Mouse (Mus musculus) testis, adult 2 months (tissue): ENCODE data around the gene Ltbp1. TPM values are rescaled to one million over a fixed set of nuclear protein-coding genes. Genes with fewer than 3 reads are reported as not detected.

Experiments
- H3K27ac ChIP-seq: fragments of 200-500 bp; 2 replicates; pipeline ENCODE4 v1.5.1; 2012; ENCODE audit warnings: low read depth, low read length; ENCODE audit not compliant: control insufficient read depth, insufficient read depth
- H3K27me3 ChIP-seq: fragments of 200-500 bp; 2 replicates; pipeline ENCODE4 v1.6.1; 2012; ENCODE audit warnings: mild to moderate bottlenecking, low read length, moderate library complexity; ENCODE audit not compliant: control insufficient read depth, insufficient read depth
- H3K36me3 ChIP-seq: fragments of 200-500 bp; 2 replicates; pipeline ENCODE4 v1.6.1; 2012; ENCODE audit warnings: mild to moderate bottlenecking, low read length; ENCODE audit not compliant: control insufficient read depth, insufficient read depth
- H3K4me1 ChIP-seq: fragments of 200-500 bp; 2 replicates; pipeline ENCODE4 v1.6.1; 2012; ENCODE audit warnings: low read length; ENCODE audit not compliant: control insufficient read depth, insufficient read depth
- H3K4me3 ChIP-seq: fragments of 200-500 bp; 2 replicates; pipeline ENCODE4 v1.5.1; 2012; ENCODE audit warnings: low read depth, mild to moderate bottlenecking, low read length, moderate library complexity, mixed read lengths; ENCODE audit not compliant: control insufficient read depth
- CTCF ChIP-seq: fragments of 200-500 bp; IDR thresholded peaks from 2 replicates; pipeline ENCODE4 v1.5.1; 2012; ENCODE audit warnings: low read depth, mild to moderate bottlenecking, inconsistent platforms, low read length, moderate library complexity; ENCODE audit not compliant: control insufficient read depth, insufficient read depth, insufficient replicate concordance
- POLR2A ChIP-seq: fragments of 200-500 bp; IDR thresholded peaks from 2 replicates; pipeline ENCODE4 v1.6.1; 2012; ENCODE audit warnings: low read depth, mild to moderate bottlenecking, inconsistent platforms, low read length, moderate library complexity; ENCODE audit not compliant: control insufficient read depth
- polyA plus RNA-seq: library from polyadenylated mRNA; depleted of rRNA; stranded (reverse); fragments of >200 nt; gene quantifications from 2 replicates; pipeline ENCODE4 v1.2.3, GENCODE M21; 2012

The Ltbp1 gene
- polyA plus RNA-seq, 1 experiment = 2.9 TPM

DNA sequence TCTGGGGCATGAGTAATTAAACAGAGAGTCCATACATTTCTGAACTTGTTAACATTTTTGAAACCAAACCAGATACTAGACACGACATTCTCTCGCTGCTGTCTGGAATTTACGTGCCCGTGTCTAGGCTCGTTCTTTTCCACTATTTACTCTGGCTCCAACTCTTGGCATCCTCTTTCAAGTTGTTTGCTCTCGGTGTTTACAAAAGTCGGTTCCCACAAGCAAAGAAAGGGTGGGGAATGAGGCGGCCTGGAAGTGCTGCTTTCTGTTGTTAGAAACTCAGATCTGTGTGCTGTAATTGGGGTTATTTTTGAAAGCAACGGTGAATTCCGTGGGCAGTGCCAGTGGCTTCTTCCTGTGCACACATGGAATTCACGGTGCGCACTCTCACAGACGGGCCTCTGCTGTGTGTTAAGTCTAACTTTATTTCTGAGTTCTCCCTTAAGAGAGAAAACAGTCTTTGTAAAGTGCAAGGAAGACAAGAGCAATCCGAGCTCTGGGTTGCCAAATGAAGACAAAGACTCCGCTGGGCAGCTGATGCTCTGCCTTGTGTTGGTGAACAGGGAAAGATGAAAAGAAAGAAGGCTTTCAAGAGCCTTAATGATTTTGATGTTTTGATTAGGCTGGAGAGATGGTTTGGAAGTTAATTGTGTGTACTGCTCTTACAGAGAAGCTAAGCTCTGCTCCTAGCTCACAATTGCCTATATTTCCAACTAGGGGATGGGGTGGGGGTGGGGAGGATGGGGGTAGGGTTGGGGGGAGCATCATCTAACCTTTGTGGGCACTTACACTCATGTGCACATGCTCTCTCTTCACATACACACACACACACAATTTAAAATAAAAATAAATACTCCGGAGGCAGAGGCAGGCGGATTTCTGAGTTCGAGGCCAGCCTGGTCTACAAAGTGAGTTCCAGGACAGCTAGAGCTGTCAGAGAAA is 302.0 kb downstream of the Ltbp1 start:
- TF ChIP-seq POLR2A = no peak
- no peak for TF ChIP-seq CTCF
- no peaks in the 10 kb centered on the region for H3K36me3 ChIP-seq
- H3K4me1 ChIP-seq = no peaks in the 10 kb centered on the region
- H3K27ac ChIP-seq = no peak overlapping the region
- no peaks in the 10 kb centered on the region for H3K27me3 ChIP-seq
- no peak overlapping the region for H3K4me3 ChIP-seq

DNA sequence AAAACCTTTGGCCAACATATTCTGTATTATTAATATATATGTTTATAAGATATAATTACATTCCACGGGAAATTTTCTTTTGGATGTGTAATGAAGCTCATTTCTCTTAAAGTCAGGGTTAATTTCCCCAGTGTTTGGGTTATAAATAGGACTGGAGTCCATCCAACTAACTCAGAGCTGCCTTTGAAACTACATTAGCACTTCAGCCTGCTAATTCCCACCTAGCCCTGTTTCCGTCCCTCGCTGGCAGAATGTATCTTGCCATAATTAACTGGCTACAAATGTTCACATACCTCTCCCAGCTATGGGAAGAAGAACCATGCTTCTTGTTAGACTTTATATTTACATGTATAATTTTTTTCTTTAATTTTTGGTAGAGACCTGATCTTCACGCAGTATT is 311.7 kb downstream of the Ltbp1 start:
- TF ChIP-seq CTCF = no peak
- Histone ChIP-seq H3K4me3 (no peak overlapping the region), H3K27ac (no peak overlapping the region), H3K27me3 (no peaks in the 10 kb centered on the region), H3K36me3 (no peaks in the 10 kb centered on the region), H3K4me1 (no peaks in the 10 kb centered on the region)

DNA sequence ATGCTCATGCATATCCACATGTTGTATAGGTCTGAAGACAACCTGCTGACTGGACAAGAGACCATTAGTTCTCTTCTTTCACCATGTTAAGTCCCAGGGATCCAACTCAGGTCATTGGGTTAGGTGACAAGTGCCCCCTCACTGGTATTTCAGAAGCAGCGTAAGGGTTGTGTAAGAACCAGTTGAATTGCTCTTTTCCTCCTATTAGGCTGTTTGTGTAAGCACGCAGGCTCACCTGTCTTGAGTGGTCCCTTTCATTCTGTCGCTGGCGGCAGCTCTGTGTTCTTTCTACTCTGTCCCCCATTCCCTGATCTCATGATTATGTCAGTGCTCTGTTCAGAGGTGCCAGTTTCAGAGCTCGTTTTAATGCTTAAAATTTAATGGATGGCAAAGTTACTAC is 317.9 kb downstream of the Ltbp1 start:
- H3K36me3 ChIP-seq = no peaks in the 10 kb centered on the region
- no peak for TF ChIP-seq CTCF
- no peak for TF ChIP-seq POLR2A
- no peaks in the 10 kb centered on the region for H3K27me3 ChIP-seq

GRCm38 (mm10) chr17:75323766-75324165 is 318.4 kb downstream of the Ltbp1 start:
- no peak overlapping the region for H3K4me3 ChIP-seq

More for the DNA sequence above, 317.9 kb downstream of the Ltbp1 start:
- no peak overlapping the region for H3K4me3 ChIP-seq
- no peaks in the 10 kb centered on the region for H3K4me1 ChIP-seq
- no peak overlapping the region for H3K27ac ChIP-seq

DNA sequence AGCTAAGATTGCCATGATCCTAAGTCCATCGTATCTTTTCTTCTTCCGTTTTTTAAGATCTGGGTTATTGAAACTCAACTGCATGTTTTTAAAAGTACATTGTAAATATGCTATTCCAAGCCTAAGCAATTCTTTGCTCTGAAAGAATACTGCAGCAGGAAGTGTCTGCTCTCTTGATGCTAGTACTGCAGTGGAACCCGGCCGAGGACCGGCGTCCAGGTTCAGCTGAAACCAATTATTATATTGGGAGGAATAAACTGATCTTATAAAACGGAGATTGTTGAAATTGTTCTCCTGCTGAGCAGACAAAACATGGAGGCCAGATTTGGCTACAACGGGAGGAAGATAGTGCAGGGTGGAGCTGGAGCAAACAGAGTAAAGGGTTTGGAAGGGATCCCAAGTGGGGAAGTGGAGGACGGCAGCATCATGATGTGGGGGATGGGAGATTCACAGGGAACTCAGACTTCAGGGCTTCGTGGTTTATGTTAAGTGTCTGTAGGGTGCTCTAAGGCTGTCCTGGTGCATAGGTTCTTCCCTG is 322.8 kb downstream of the Ltbp1 start:
- Histone ChIP-seq H3K27me3 (no peaks in the 10 kb centered on the region), H3K4me1 (no peaks in the 10 kb centered on the region), H3K27ac (no peak overlapping the region), H3K4me3 (no peak overlapping the region), H3K36me3 (no peaks in the 10 kb centered on the region)
- no peak for TF ChIP-seq POLR2A
- no peak for TF ChIP-seq CTCF

More at GRCm38 (mm10) chr17:75323766-75324165, 318.4 kb downstream of the Ltbp1 start:
- Histone ChIP-seq H3K36me3 (no peaks in the 10 kb centered on the region), H3K27ac (no peak overlapping the region), H3K4me1 (no peaks in the 10 kb centered on the region), H3K27me3 (no peaks in the 10 kb centered on the region)
- no peak for TF ChIP-seq CTCF
- no peak for TF ChIP-seq POLR2A

GRCm38 (mm10) chr17:75330366-75330765 is 325.0 kb downstream of the Ltbp1 start:
- Histone ChIP-seq H3K27me3 (no peaks in the 10 kb centered on the region), H3K4me3 (no peak overlapping the region), H3K4me1 (no peaks in the 10 kb centered on the region), H3K36me3 (no peaks in the 10 kb centered on the region), H3K27ac (no peak overlapping the region)
- TF ChIP-seq POLR2A (no peak), CTCF (no peak)

DNA sequence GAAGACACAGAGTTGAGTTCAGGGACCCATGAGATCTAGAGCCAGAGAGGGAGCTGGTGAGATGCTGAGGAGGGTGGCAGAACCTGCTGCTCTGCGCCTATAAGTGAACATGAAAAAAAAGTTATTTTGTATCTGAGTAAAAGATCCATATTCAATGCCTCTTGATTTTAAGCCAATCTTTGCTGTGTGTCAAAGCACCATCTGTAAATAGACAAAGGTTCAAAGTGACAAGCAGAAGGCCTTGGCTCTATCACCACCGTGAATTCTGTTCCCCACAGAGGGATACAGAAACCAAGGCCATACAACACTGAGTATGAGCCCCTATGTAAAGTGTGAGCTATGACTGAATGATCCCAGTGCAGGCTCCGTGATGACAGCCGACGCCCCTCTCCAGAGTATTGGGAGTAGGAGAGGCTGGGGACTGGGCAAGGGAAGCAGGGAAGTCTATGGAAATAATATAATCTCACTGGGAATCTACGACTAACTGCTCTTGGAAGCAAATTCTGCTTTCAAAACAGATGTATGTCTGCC is 326.1 kb downstream of the Ltbp1 start:
- Histone ChIP-seq H3K27ac (no peak overlapping the region), H3K4me3 (no peak overlapping the region), H3K27me3 (no peaks in the 10 kb centered on the region), H3K36me3 (no peaks in the 10 kb centered on the region), H3K4me1 (no peaks in the 10 kb centered on the region)
- TF ChIP-seq POLR2A (no peak), CTCF (no peak)

- Histone ChIP-seq H3K36me3 (no peaks in the 10 kb centered on the region), H3K4me1 (no peaks in the 10 kb centered on the region), H3K4me3 (no peak overlapping the region), H3K27ac (no peak overlapping the region), H3K27me3 (no peaks in the 10 kb centered on the region)
- no peak for TF ChIP-seq CTCF
- TF ChIP-seq POLR2A = no peak
Observed at GRCm38 (mm10) chr17:75332289-75332688, 326.9 kb downstream of the Ltbp1 start.
